Mouse (Mus musculus) embryonic facial prominence, embryonic 15.5 days (tissue): Measurements from ENCODE around the gene Dock4. TPM values are rescaled to one million over a fixed set of nuclear protein-coding genes. Genes with fewer than 3 reads are reported as not detected.
A peak's percentile ranks its signal among the peaks of the same experiment; 100 is the strongest.

ENCODE experiments used
- ATAC-seq: fragments of 200-750 bp; cut with Nextera tagmentation; 2 replicates; pipeline ENCODE4 v1.8.0; 2017; ENCODE audit warnings: low read depth, moderate TSS enrichment; ENCODE audit not compliant: insufficient number of reproducible peaks, low FRiP score, low TSS enrichment
- H3K27ac ChIP-seq: fragments of 300-500 bp; sonication (generic); replicated peaks from 2 replicates; pipeline ENCODE4 v1.5.1; 2015; ENCODE audit warnings: mild to moderate bottlenecking, inconsistent platforms
- H3K27me3 ChIP-seq: fragments of 300-500 bp; sonication (generic); 2 replicates; pipeline ENCODE4 v1.6.1; 2015; ENCODE audit warnings: inconsistent platforms
- H3K36me3 ChIP-seq: fragments of 300-500 bp; sonication (generic); 2 replicates; pipeline ENCODE4 v1.6.1; 2015; ENCODE audit warnings: mild to moderate bottlenecking, inconsistent platforms
- H3K4me1 ChIP-seq: fragments of 300-500 bp; sonication (generic); 2 replicates; pipeline ENCODE4 v1.6.1; 2015; ENCODE audit warnings: inconsistent platforms
- H3K4me2 ChIP-seq: fragments of 300-500 bp; sonication (generic); replicated peaks from 2 replicates; pipeline ENCODE4 v1.6.1; 2015; ENCODE audit warnings: mild to moderate bottlenecking, inconsistent platforms
- H3K4me3 ChIP-seq: fragments of 300-500 bp; sonication (generic); replicated peaks from 2 replicates; pipeline ENCODE4 v1.5.1; 2015; ENCODE audit warnings: mild to moderate bottlenecking, inconsistent platforms
- H3K9ac ChIP-seq: fragments of 300-500 bp; sonication (generic); 2 replicates; pipeline ENCODE4 v1.6.1; 2015; ENCODE audit warnings: inconsistent platforms
- H3K9me3 ChIP-seq: fragments of 300-500 bp; sonication (generic); replicated peaks from 2 replicates; pipeline ENCODE4 v1.6.1; 2016; ENCODE audit warnings: inconsistent platforms
- WGBS: fragments of 180-500 bp; shearing (Covaris S2); methylation state at CpG from one replicate; pipeline ENCODE4 v1.1.7; 2015; 5-methylcytosine and 5-hydroxymethylcytosine counted together
- polyA plus RNA-seq: library from polyadenylated mRNA; unstranded; fragments of >200 nt; fragmentation: Nextera tagmentation; extraction: Ambion mirVana; gene quantifications from 2 replicates; pipeline ENCODE4 v1.2.1, GENCODE M21; 2015

Dock4 gene
- polyA plus RNA-seq, 1 experiment from 2014 or later = 12.9 TPM

GRCm38 (mm10) chr12:40512994-40513393 is 67.2 kb downstream of the Dock4 start:
- no peak overlapping the region for H3K4me2 ChIP-seq
- H3K36me3 ChIP-seq = no peaks in the 10 kb centered on the region
- no peak overlapping the region for H3K9ac ChIP-seq
- H3K4me3 ChIP-seq = no peak overlapping the region
- H3K27me3 ChIP-seq = no peaks in the 10 kb centered on the region
- H3K27ac ChIP-seq = no peak overlapping the region
- ATAC-seq = no peak
- 82% methylated on average over 7 of the region's 7 CpGs for WGBS
- H3K9me3 ChIP-seq = no peaks in the 10 kb centered on the region
- H3K4me1 ChIP-seq = peaks cover 4% of the 10 kb centered on the region; the same call in 1 of the 2 replicates

DNA sequence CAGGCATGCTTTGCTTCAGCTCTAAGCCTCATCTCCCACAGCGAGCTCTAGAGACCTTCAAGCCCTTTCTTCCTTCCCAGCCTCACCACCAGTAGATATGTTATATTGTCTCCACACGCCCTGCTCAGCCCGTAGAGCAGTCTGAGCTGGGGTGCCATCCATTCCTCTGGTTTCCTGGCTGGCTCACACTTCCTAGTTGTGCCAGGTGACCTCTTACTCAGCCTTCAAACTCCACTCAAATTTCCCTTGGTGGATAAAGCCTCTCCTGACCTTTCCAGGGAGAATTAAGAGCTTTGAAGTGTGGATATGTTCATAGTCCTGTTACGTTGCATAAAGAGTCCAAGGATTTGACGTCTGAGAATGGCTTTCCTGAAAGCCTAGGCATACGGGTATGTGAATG is 68.3 kb downstream of the Dock4 start:
- no peak overlapping the region for H3K4me2 ChIP-seq
- 57% methylated on average over 6 of the region's 6 CpGs for WGBS
- no peaks in the 10 kb centered on the region for H3K36me3 ChIP-seq
- H3K4me1 ChIP-seq = peaks cover 4% of the 10 kb centered on the region; the same call in 1 of the 2 replicates
- H3K4me3 ChIP-seq = no peak overlapping the region
- H3K9me3 ChIP-seq = no peaks in the 10 kb centered on the region
- no peak overlapping the region for H3K27ac ChIP-seq
- no peak for ATAC-seq
- no peaks in the 10 kb centered on the region for H3K27me3 ChIP-seq
- no peak overlapping the region for H3K9ac ChIP-seq

DNA sequence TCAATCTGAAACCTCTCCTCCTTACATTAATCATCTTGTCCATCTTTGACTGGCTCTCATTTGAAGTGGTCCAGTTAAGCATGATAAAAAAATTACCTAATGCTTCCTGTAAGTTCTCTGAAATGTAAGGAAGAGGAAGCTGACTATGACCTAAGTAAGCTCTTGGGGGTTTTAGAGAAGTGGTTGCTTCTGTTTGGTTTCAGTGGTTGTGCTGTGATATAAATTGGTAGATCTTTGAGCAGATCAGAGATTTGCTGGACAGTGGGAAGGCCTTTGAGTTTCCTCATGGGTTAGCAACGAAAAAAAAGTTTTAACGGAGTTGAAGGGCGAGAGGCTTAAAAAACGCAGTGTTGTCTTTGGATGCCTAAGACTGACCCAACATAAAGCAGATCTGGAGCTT is 76.7 kb downstream of the Dock4 start:
- Histone ChIP-seq H3K27me3 (no peaks in the 10 kb centered on the region), H3K27ac (no peak overlapping the region), H3K4me3 (no peak overlapping the region), H3K4me1 (no peaks in the 10 kb centered on the region), H3K4me2 (no peak overlapping the region), H3K9ac (no peak overlapping the region), H3K36me3 (no peaks in the 10 kb centered on the region), H3K9me3 (no peaks in the 10 kb centered on the region)
- WGBS = 85% methylated on average over 4 of the region's 4 CpGs
- ATAC-seq = no peak

DNA sequence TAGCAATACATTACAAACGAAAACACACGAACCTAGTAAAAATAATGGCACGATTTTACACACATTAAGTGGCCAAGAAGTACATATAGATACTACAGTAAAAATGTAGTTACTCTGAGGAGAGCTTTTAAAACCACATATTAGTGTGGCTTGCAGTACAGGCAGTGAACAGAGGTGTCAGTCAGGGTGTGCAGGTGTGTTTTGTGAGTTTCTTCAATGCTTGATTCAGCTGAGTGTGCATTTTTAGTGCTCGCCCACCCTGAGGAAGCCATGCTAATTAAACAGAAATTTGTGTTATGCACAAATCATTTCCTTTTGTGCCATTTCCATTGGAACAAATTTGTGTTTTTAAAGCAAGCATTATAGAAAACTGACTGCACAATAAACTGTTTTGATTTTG is 77.3 kb downstream of the Dock4 start:
- H3K36me3 ChIP-seq = no peaks in the 10 kb centered on the region
- no peak overlapping the region for H3K4me3 ChIP-seq
- WGBS = 76% methylated on average over 4 of the region's 4 CpGs
- H3K4me1 ChIP-seq = no peaks in the 10 kb centered on the region
- H3K9me3 ChIP-seq = no peaks in the 10 kb centered on the region
- H3K27me3 ChIP-seq = no peaks in the 10 kb centered on the region
- H3K9ac ChIP-seq = no peak overlapping the region
- no peak overlapping the region for H3K27ac ChIP-seq
- ATAC-seq = no peak
- H3K4me2 ChIP-seq = no peak overlapping the region

- Histone ChIP-seq H3K27ac (no peak overlapping the region), H3K27me3 (no peaks in the 10 kb centered on the region), H3K4me2 (no peak overlapping the region), H3K9me3 (no peaks in the 10 kb centered on the region), H3K4me1 (no peaks in the 10 kb centered on the region), H3K9ac (no peak overlapping the region), H3K36me3 (no peaks in the 10 kb centered on the region), H3K4me3 (no peak overlapping the region)
- 77% methylated on average over 3 of the region's 3 CpGs for whole genome bisulfite sequencing
- ATAC-seq = no peak
Measured at GRCm38 (mm10) chr12:40525045-40525444, 79.3 kb downstream of the Dock4 start.

DNA sequence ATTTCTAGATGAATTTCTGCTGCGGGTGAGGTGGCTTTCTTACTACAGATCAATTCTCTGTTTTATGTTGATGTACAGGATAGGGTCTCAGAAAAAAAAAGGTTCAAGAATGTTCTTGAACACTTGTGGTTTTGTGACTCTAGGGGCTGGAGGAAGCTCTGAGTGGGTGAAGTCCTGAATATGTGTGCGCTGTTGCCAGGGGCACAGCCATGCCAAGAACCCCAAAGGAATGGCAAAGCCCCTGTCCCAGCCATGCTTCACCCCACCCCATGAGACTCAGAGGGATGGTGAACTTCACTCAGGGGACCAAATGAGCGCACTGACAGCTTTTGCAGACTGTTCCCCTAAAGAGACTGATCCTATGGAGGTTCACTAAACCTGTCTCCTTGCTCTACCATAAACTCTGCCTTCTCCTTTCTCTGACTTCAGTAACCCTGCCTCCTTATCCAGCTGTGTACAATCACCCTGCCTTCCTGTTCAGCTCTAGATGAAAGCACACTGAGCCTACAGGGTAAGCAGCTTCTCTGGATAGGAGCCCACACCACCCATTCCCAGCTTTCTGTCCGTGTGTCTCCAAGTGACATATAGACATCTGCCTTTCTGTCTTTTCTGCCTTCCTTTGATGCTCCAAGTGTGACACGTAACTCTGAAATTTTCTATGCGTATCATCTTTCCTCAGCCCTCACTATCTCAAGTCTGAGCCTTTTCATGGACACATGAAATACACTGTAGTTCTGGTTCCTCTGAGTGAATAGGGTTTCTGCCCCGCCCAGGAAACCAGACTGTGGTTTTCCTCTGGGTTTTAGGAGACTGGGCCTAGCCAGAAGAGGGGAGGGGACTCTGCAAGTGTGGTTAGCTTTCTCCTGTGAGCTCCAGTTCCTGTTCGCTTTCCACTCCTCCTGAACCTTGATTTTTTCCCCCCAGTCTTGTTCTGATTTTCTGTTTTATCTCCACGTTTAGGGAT is 90.2 kb downstream of the Dock4 start:
- 0 out of 2 replicates have a peak, but pooled peaks cover 4% of the 10 kb centered on the region for H3K4me1 ChIP-seq
- no peak overlapping the region for H3K4me3 ChIP-seq
- no peaks in the 10 kb centered on the region for H3K27me3 ChIP-seq
- no peaks in the 10 kb centered on the region for H3K36me3 ChIP-seq
- H3K4me2 ChIP-seq = no peak overlapping the region
- H3K9ac ChIP-seq = no peak overlapping the region
- WGBS = 55% methylated on average over 9 of the region's 9 CpGs
- no peaks in the 10 kb centered on the region for H3K9me3 ChIP-seq
- ATAC-seq = peak; percentile 19; the same call in 1 of the 2 replicates
- peak overlapping the region; percentile 23; the same call in 1 of the 2 replicates for H3K27ac ChIP-seq

DNA sequence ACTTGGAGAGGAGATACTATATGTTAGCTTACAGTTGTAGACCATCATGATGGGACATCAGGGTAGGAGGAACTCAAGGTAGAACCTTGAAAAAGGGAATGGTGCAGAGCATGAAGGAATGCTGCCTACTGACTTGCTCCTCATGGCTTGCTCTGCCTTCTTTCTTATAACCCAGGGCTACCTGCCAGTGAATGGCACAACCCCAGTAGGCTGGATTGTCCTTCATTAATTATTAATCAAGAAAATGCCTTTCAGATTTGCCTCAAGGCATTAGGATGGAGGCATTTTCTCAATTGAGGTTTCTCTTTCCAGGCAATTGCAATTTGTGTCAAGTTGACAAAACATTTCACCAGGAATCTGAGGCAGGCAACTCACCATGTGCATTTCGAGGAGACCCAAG is 92.1 kb downstream of the Dock4 start:
- Histone ChIP-seq H3K4me2 (no peak overlapping the region), H3K27ac (no peak overlapping the region), H3K4me3 (no peak overlapping the region), H3K27me3 (no peaks in the 10 kb centered on the region), H3K9me3 (no peaks in the 10 kb centered on the region), H3K4me1 (0 out of 2 replicates have a peak, but pooled peaks cover 4% of the 10 kb centered on the region), H3K36me3 (no peaks in the 10 kb centered on the region), H3K9ac (no peak overlapping the region)
- 89% methylated on average over 1 of the region's 1 CpGs for WGBS
- no peak for ATAC-seq

DNA sequence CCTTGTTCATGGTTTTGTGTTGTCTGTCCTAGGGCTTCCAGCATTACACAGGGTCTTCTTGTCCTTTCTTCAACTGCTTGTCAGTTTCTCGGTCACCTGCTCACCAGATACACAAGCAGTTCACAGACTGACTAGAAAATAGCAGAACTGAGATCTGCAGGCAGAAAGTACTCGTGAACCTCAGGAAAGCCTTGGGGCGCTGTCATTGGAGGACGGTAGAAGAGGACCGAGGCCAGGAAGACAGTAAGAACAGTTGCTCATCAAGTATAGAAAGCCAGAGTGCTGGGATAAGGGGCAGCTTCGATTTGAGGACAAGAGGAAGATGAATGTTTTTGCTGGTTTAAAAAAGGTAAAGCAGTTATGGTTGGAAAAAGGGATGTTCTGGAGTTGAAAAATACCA is 92.6 kb downstream of the Dock4 start:
- ATAC-seq = no peak
- Histone ChIP-seq H3K4me2 (no peak overlapping the region), H3K9ac (no peak overlapping the region), H3K4me1 (0 out of 2 replicates have a peak, but pooled peaks cover 4% of the 10 kb centered on the region), H3K36me3 (no peaks in the 10 kb centered on the region), H3K27ac (no peak overlapping the region), H3K4me3 (no peak overlapping the region), H3K9me3 (no peaks in the 10 kb centered on the region), H3K27me3 (no peaks in the 10 kb centered on the region)
- WGBS = 77% methylated on average over 6 of the region's 6 CpGs

DNA sequence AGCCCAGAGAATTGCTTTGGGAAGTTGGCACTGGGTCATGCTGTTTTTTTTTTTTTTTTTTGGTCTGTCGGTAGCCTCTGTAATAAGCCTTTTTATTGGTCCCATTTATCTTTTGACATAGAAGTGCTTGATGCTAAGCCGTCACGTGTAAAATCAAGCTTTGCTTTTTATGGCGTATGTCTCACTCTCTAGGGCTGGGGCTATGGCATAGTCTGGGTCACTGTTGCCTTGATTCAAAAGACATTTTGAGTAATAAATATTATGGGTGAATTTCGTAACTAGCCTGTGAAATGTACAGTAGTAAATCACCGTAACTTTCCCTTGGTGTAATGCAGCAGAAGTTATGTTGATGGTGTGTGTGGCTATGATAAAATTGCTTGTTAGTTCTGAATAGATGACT is 93.0 kb downstream of the Dock4 start:
- Histone ChIP-seq H3K27ac (no peak overlapping the region), H3K4me1 (0 out of 2 replicates have a peak, but pooled peaks cover 4% of the 10 kb centered on the region), H3K9me3 (no peaks in the 10 kb centered on the region), H3K4me2 (no peak overlapping the region), H3K4me3 (no peak overlapping the region), H3K27me3 (no peaks in the 10 kb centered on the region), H3K36me3 (no peaks in the 10 kb centered on the region), H3K9ac (no peak overlapping the region)
- ATAC-seq = no peak
- WGBS = 90% methylated on average over 6 of the region's 6 CpGs

- Histone ChIP-seq H3K4me2 (no peak overlapping the region), H3K4me3 (no peak overlapping the region), H3K36me3 (no peaks in the 10 kb centered on the region), H3K27ac (no peak overlapping the region), H3K4me1 (no peaks in the 10 kb centered on the region), H3K9me3 (no peaks in the 10 kb centered on the region), H3K27me3 (no peaks in the 10 kb centered on the region), H3K9ac (no peak overlapping the region)
- ATAC-seq = no peak
- WGBS = 87% methylated on average over 3 of the region's 3 CpGs
Measured at GRCm38 (mm10) chr12:40544273-40544672, 98.5 kb downstream of the Dock4 start.

DNA sequence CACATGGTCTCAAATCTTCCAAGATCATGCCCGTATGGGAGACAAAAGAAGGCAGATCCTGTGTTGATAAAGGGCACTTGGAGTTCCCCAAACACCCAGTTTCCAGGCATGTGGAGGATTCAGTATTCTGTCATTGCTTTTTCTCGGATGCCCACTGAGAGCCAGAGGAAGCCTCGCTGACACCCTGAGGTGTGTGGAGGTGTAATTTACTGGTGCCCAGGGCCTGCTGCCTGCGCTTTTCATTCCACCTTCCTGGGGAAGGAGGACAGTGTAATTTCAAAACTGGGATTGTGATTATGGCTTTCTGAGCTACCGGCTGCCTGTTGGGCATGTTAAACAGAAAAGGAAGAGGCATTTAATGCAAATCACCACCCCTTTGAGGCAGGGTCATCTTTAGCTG is 101.1 kb downstream of the Dock4 start:
- Histone ChIP-seq H3K9ac (no peak overlapping the region), H3K9me3 (no peaks in the 10 kb centered on the region), H3K4me3 (no peak overlapping the region), H3K4me1 (no peaks in the 10 kb centered on the region), H3K4me2 (no peak overlapping the region), H3K27ac (no peak overlapping the region), H3K36me3 (no peaks in the 10 kb centered on the region), H3K27me3 (no peaks in the 10 kb centered on the region)
- no peak for ATAC-seq
- 59% methylated on average over 5 of the region's 5 CpGs for WGBS

DNA sequence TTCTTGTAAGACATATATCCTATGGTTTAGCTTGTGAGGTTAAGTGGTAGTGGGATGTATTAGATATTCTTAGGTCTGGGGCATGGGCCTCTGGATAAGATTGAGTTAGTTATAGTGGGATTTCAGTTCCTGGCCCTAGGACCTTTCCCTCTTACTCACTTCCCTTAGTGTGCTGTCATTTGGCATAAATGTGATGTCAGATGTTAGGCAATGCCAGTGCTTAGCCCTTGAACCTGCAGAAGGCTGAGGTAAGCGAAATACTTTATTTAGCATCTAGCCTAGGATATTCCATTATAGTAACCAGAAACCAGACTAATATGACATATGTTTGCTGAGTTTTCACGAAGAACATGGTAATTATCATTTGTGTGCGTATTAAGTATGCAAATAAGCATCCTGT is 105.6 kb downstream of the Dock4 start:
- Histone ChIP-seq H3K4me1 (no peaks in the 10 kb centered on the region), H3K36me3 (no peaks in the 10 kb centered on the region), H3K9ac (no peak overlapping the region), H3K27ac (no peak overlapping the region), H3K27me3 (no peaks in the 10 kb centered on the region), H3K4me2 (no peak overlapping the region), H3K4me3 (no peak overlapping the region), H3K9me3 (no peaks in the 10 kb centered on the region)
- WGBS = 84% methylated on average over 3 of the region's 3 CpGs
- no peak for ATAC-seq
